Mouse (Mus musculus): ENCODE results near the gene Myoz1. TPM values are rescaled to one million over a fixed set of nuclear protein-coding genes. Genes with fewer than 3 reads are reported as not detected.

Myoz1 gene
- total and polyA plus RNA-seq, 2 experiments from 2014 or later, result 0.30 to 0.57 TPM

DNA sequence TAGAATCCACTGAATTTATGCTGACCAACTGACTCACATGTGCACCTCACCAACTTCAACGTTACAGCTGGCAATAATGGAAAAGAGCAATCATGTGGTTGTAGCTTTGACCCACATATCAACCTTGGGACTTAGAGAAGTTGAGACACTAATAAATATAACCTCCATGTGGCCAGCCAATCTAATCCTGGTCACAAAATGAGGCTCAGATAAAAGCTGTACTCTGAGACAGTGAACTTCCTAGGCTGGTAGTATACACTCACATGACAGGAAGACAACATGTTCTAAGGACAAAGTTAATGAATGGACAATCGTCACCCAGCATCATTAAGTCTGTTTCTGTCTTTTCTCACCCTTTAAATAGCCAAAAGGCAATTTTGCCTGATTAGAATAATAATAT lies 29.9 kb downstream of the Myoz1 start:
- TF ChIP-seq CTCF (IDR thresholded peaks at IDR 0.05; ENCODE audit: low read depth), result no peak
- Histone ChIP-seq H3K27ac (ENCODE audit: low read depth, low read length) (no peak overlapping the region), H3K9ac (no peak overlapping the region), H3K9me3 (ENCODE audit: low read length) (no peaks in the 10 kb centered on the region), H3K27me3 (ENCODE audit: insufficient read depth, low read length) (no peaks in the 10 kb centered on the region), H3K4me2 (ENCODE audit: low read depth) (no peak overlapping the region), H3K4me3 (ENCODE audit: low read depth, low read length) (no peak overlapping the region), H3K36me3 (ENCODE audit: insufficient read depth) (no peaks in the 10 kb centered on the region), H3K4me1 (ENCODE audit: insufficient read depth) (no peaks in the 10 kb centered on the region)
- WGBS, result 73% methylated on average over 2 of the region's 2 CpGs
- no peak for DNase-seq
- ATAC-seq, result no peak

DNA sequence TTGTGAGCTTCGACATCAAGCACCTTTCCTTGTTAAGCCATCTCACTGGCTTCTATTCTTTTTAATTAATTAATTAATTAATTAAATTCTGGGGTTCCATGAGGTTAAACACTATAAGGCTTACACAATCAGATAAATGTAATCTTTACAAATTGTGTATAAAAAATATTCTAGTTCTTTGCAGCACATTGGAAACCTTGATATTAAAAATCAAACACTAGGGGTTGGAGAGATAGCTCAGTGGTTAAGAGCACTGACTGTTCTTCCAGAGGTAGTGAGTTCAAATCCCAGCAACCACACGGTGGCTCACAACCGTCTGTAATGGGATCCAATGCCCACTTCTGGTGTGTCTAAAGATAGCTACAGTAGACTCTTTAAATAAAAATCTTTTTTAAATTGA lies 33.4 kb downstream of the Myoz1 start:
- no peak overlapping the region for H3K9ac ChIP-seq
- no peak for ATAC-seq
- H3K9me3 ChIP-seq (ENCODE audit: low read length), result no peaks in the 10 kb centered on the region
- no peak overlapping the region for H3K4me3 ChIP-seq (ENCODE audit: low read depth, low read length)
- no peak for TF ChIP-seq CTCF (IDR thresholded peaks at IDR 0.05; ENCODE audit: low read depth)
- no peaks in the 10 kb centered on the region for H3K27me3 ChIP-seq (ENCODE audit: insufficient read depth, low read length)
- DNase-seq, result no peak
- no peaks in the 10 kb centered on the region for H3K36me3 ChIP-seq (ENCODE audit: insufficient read depth)
- H3K4me1 ChIP-seq (ENCODE audit: insufficient read depth), result no peaks in the 10 kb centered on the region
- no peak overlapping the region for H3K27ac ChIP-seq (ENCODE audit: low read depth, low read length)
- WGBS, result 87% methylated on average over 3 of the region's 3 CpGs
- no peak overlapping the region for H3K4me2 ChIP-seq (ENCODE audit: low read depth)

- no peak overlapping the region for H3K4me2 ChIP-seq (ENCODE audit: low read depth)
- TF ChIP-seq CTCF (IDR thresholded peaks at IDR 0.05; ENCODE audit: low read depth), result no peak
- DNase-seq, result no peak
- no peaks in the 10 kb centered on the region for H3K36me3 ChIP-seq (ENCODE audit: insufficient read depth)
- no peak for ATAC-seq
- no peak overlapping the region for H3K4me3 ChIP-seq (ENCODE audit: low read depth, low read length)
- H3K9me3 ChIP-seq (ENCODE audit: low read length), result no peaks in the 10 kb centered on the region
- H3K27ac ChIP-seq (ENCODE audit: low read depth, low read length), result no peak overlapping the region
- WGBS, result 85% methylated on average over 2 of the region's 2 CpGs
- H3K4me1 ChIP-seq (ENCODE audit: insufficient read depth), result no peaks in the 10 kb centered on the region
- no peak overlapping the region for H3K9ac ChIP-seq
- no peaks in the 10 kb centered on the region for H3K27me3 ChIP-seq (ENCODE audit: insufficient read depth, low read length)
Observed at GRCm38 (mm10) chr14:20622412-20622811, 33.9 kb downstream of the Myoz1 start.

DNA sequence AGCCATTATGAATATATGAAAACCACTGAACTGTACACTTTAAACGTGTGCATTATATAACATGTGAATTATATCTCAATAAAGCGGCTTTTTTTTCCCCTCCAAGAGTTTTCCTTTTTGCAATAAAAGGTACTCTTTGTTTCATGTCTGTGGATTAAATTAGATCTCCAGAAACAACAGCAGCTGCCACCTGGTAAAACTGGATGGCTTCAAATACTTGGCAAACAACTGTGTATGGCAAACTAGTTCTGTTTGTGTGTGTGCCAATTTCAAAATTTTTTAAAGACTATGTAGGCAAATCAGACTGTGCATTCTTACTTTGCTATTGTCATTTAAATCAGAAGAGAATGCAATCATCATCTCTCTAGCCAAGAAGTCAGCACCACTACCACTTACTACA lies 34.4 kb downstream of the Myoz1 start:
- WGBS, result 66% methylated on average over 2 of the region's 2 CpGs
- ATAC-seq (no peak), DNase-seq (peak; percentile 34)
- H3K4me1 ChIP-seq (ENCODE audit: insufficient read depth), result no peaks in the 10 kb centered on the region
- H3K27ac ChIP-seq (ENCODE audit: low read depth, low read length), result no peak overlapping the region
- no peaks in the 10 kb centered on the region for H3K9me3 ChIP-seq (ENCODE audit: low read length)
- no peak overlapping the region for H3K9ac ChIP-seq
- TF ChIP-seq CTCF (IDR thresholded peaks at IDR 0.05; ENCODE audit: low read depth), result no peak
- H3K27me3 ChIP-seq (ENCODE audit: insufficient read depth, low read length), result no peaks in the 10 kb centered on the region
- no peaks in the 10 kb centered on the region for H3K36me3 ChIP-seq (ENCODE audit: insufficient read depth)
- H3K4me2 ChIP-seq (ENCODE audit: low read depth), result no peak overlapping the region
- H3K4me3 ChIP-seq (ENCODE audit: low read depth, low read length), result no peak overlapping the region

- no peaks in the 10 kb centered on the region for H3K9me3 ChIP-seq (ENCODE audit: low read length)
- peak overlapping the region; percentile 16; the same call in 1 of the 2 replicates for H3K27ac ChIP-seq (ENCODE audit: low read depth, low read length)
- DNase-seq (peak; percentile 30), ATAC-seq (peak; percentile 50)
- H3K4me3 ChIP-seq (ENCODE audit: low read depth, low read length), result no peak overlapping the region
- H3K9ac ChIP-seq, result no peak overlapping the region
- H3K4me1 ChIP-seq (ENCODE audit: insufficient read depth), result no peaks in the 10 kb centered on the region
- H3K36me3 ChIP-seq (ENCODE audit: insufficient read depth), result no peaks in the 10 kb centered on the region
- TF ChIP-seq CTCF (IDR thresholded peaks at IDR 0.05; ENCODE audit: low read depth), result no peak
- no peak overlapping the region for H3K4me2 ChIP-seq (ENCODE audit: low read depth)
- H3K27me3 ChIP-seq (ENCODE audit: insufficient read depth, low read length), result no peaks in the 10 kb centered on the region
Observed at GRCm38 (mm10) chr14:20619131-20619530, 37.2 kb downstream of the Myoz1 start.

- Histone ChIP-seq H3K4me3 (ENCODE audit: low read depth, low read length) (no peak overlapping the region), H3K27me3 (ENCODE audit: insufficient read depth, low read length) (no peaks in the 10 kb centered on the region), H3K4me2 (ENCODE audit: low read depth) (no peak overlapping the region), H3K9me3 (ENCODE audit: low read length) (no peaks in the 10 kb centered on the region), H3K4me1 (ENCODE audit: insufficient read depth) (no peaks in the 10 kb centered on the region), H3K36me3 (ENCODE audit: insufficient read depth) (no peaks in the 10 kb centered on the region), H3K27ac (ENCODE audit: low read depth, low read length) (no peak overlapping the region), H3K9ac (no peak overlapping the region)
- no peak for TF ChIP-seq CTCF (IDR thresholded peaks at IDR 0.05; ENCODE audit: low read depth)
- ATAC-seq (no peak), DNase-seq (no peak)
- 66% methylated on average over 5 of the region's 5 CpGs for WGBS
Observed at GRCm38 (mm10) chr14:20618211-20618610, 38.1 kb downstream of the Myoz1 start.

GRCm38 (mm10) chr14:20616421-20616820 lies 39.9 kb downstream of the Myoz1 start:
- peak; percentile 16 for DNase-seq
- ATAC-seq, result peak; percentile 77; the same call in 1 of the 2 replicates
- no peaks in the 10 kb centered on the region for H3K27me3 ChIP-seq (ENCODE audit: insufficient read depth, low read length)
- no peak for TF ChIP-seq CTCF (IDR thresholded peaks at IDR 0.05; ENCODE audit: low read depth)
- no peak overlapping the region for H3K9ac ChIP-seq
- no peaks in the 10 kb centered on the region for H3K9me3 ChIP-seq (ENCODE audit: low read length)
- no peaks in the 10 kb centered on the region for H3K36me3 ChIP-seq (ENCODE audit: insufficient read depth)
- no peak overlapping the region for H3K4me2 ChIP-seq (ENCODE audit: low read depth)
- no peak overlapping the region for H3K4me3 ChIP-seq (ENCODE audit: low read depth, low read length)
- no peak overlapping the region for H3K27ac ChIP-seq (ENCODE audit: low read depth, low read length)
- H3K4me1 ChIP-seq (ENCODE audit: insufficient read depth), result no peaks in the 10 kb centered on the region
- 9% methylated on average over 2 of the region's 2 CpGs for WGBS

DNA sequence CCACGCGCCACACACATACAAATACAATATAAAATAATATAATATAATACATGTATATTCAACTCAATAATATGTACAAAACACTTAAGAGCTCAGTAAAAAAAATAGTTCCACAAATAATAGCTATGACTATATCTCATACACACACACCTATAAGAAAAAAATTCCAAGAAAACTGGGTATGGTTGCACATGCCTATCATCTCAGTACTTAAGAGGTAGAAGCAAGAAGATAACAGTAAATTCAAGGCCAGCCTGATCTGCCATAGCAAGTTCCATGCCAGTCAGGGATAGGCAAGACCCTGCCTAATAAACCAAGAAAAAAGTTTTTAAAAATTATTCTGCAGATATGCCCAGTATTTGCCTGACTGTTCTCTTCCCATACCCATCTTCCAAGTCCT lies 41.3 kb downstream of the Myoz1 start:
- H3K4me2 ChIP-seq (ENCODE audit: low read depth), result no peak overlapping the region
- no peak overlapping the region for H3K9ac ChIP-seq
- H3K4me1 ChIP-seq (ENCODE audit: insufficient read depth), result no peaks in the 10 kb centered on the region
- no peak for TF ChIP-seq CTCF (IDR thresholded peaks at IDR 0.05; ENCODE audit: low read depth)
- no peaks in the 10 kb centered on the region for H3K9me3 ChIP-seq (ENCODE audit: low read length)
- 98% methylated on average over 2 of the region's 2 CpGs for WGBS
- no peak for ATAC-seq
- no peak for DNase-seq
- no peaks in the 10 kb centered on the region; the same call in 1 of the 2 replicates for H3K36me3 ChIP-seq (ENCODE audit: insufficient read depth)
- H3K27me3 ChIP-seq (ENCODE audit: insufficient read depth, low read length), result no peaks in the 10 kb centered on the region
- H3K27ac ChIP-seq (ENCODE audit: low read depth, low read length), result no peak overlapping the region
- no peak overlapping the region for H3K4me3 ChIP-seq (ENCODE audit: low read depth, low read length)

All from forebrain, postnatal 0 days (tissue).